Mouse (Mus musculus) kidney, adult 11 months (tissue): ENCODE data around the gene P2rx4.

Source experiments
- DNase-seq: peaks from one replicate; pipeline ENCODE4 v3.0.0; 2022

P2rx4 gene

GRCm38 (mm10) chr5:122764032-122764464 is 56.7 kb downstream of the P2rx4 start:
- no peak for DNase-seq

DNA sequence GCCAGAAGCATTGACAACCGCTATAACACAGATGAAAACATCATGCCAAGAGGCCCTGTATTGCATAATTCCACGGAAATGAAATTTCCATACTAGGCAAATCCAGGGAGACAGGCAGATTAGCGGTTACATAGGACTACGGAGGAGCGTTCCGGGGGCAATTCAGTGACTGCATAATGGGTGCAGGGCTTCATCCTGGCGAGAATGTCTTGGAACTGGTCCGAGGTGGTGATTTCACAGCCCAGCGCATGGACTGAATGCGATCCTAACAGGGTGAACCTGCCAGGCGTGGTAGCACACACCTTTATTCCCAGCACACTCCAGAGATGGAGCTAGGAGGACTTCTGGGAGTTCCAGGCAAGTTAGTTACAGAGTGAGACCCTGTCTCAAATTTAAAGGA is 59.9 kb downstream of the P2rx4 start:
- no peak for DNase-seq

GRCm38 (mm10) chr5:122769101-122769568 is 61.8 kb downstream of the P2rx4 start:
- DNase-seq, result no peak

DNA sequence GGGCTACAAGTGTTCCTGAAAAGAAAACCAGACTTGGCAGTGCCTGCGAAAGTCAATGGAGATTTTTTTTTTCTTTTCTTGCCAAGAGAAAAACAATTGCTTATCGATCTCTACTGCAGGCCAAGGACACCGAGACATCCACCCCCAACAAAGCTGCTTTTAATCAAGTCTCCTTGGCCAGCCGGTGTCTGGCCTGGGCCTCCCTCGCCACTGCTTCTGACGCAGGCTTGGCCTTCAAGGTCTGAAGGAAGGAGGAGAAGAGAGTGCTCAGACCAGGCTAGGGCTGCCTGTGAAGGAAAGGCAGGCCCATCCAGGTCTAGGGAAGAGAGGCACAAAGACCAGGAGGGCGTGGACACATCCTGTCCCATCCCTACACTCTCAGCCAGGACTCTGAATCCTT is 63.0 kb downstream of the P2rx4 start:
- DNase-seq, result no peak

DNA sequence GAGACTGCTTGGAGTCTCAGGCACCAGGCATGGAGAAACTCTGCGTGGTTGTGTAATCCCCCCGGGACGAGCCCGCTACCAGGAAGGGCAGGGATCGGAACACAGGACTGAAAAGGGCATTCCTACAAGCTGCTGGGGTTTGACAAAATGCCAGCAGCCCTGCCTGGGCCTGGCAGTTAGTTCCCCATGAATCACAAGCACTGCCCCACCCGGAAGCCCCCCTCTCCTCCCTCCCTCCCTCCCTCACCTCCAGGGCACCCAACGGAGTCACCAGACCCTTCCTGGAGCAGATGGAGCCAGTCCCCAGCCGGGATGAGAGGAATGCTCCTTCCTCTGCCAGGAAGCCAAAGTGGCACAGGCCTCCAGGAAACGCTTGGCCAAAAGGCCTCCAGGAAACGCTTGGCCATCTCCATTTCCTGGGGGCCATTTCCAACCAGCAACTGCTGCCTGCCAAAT is 63.5 kb downstream of the P2rx4 start:
- DNase-seq, result peak; percentile 83

DNA sequence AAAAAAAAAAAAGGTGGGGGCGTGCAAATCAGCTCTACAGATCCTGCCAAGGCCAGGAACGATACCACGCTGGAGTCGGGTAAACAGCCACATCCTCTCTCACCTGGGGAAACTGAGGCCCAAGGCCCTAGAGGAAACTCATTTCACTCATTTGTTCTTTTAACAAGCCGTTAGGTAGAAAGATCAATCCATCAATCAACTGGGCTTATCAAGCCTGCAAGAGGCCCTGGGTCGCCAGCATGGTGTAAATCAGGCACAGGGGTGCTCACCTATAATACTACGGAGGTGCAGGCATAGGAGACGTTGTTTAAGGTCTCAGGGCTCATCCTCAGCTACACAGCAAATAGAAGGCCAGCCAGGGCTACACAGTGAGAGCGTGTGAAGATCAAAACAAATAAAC is 64.1 kb downstream of the P2rx4 start:
- no peak for DNase-seq

DNA sequence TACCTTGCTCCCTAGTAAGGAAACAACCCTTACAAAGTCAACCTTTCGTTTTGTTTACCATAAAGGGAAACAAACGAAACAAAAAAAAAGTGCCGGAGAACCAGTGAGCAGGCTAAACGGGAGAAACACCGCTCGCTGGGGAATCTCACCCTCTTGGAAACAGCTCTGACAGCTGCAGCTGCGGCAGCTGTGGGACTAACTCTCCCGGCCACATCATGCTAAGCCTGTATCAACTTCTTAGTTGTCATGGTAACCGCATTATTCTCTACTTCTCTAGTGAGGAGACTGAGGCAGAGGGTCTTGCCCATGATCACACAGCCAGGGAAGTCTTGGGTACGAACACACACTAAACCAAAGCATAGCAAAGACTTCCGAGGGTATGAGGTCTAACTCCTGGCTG is 66.4 kb downstream of the P2rx4 start:
- DNase-seq, result no peak

DNA sequence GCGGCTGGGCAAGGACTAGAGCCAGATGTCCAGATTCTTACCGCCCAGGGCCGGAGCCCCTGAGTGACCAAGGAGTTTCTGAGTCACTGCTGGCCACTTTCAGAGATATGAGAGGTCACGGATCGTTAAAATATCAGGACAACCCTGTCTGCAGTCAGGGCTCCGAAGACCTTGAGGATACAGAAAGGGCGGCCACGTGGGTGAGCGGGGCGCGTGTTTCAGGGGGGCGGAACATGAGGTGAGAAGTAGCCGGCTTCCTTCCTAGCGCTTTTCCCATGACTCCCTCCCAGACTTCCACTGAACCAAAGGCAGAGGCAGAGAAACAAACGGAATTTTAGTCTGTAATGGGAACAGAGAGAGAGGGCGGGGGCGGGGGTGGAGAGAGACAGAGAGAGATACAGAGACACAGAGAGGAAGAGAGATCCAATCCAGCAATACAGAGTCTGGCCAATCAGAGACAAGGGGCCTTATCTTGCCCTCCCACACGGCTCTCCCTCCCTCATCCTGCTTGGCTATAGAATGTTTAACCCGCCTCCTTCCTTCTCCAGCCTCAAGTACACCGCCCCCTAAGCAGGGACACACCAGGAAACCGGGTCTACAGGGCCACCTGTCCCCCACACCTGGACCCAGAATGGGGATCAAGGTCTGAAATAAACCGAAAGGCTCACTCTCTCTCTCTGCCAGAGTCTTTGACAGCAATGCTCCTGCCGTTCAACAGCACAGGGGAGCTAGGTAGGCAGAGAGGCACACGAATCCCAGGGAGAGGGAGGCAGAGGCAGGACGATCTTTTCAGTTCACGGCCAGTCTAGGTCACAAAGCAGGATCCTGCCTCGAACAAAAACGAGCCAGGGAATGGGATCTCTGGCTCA is 67.6 kb downstream of the P2rx4 start:
- no peak for DNase-seq

DNA sequence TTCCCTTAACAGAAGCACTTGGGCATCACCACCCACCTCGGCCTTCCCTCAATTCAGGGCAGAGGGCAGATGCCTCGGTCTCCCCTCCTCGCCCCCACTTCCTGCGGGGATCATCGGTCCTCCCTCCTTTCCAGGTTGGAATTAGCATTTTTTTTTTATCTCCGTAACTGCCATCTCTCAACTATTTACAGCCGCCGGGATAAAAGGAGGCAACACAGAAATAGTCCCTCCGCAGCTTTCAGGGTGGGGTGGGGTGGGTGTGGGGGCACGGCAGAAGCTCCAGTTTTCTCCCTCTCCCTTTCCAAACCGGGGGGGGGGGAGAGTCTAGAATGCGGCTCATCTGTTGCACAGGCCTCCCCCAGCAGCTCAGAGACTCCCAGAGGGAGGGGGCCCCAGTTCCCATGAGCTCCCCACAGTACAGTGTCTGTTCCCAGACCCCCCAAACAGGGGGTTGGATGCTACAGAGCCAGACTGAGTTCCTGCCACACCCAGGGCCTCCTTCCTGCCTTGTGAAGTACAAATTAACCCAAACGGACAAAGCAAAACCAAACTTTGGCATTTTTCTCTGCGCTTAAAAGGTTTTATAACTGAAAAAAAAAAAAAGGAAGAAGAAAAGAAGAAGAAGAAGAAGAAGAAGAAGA is 68.4 kb downstream of the P2rx4 start:
- no peak for DNase-seq

DNA sequence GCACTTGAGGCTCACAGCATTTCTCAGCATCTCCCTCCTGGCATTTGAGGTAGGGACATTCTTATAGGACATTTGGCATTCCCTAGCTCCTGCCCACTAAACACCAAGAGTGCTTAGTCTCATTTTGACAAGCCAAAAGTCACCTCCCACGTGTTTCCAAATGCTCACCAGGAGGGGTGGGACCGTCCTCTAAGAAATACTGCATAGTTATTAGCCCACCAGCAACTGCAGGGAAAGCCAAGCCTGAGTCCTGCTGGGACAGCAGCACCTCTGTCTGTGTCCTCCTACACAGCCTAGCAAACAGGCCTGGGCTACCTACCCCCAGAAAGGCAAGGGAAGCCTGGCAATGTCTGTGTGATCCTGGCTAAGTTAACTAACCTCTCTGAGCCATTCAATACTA is 70.0 kb downstream of the P2rx4 start:
- no peak for DNase-seq

DNA sequence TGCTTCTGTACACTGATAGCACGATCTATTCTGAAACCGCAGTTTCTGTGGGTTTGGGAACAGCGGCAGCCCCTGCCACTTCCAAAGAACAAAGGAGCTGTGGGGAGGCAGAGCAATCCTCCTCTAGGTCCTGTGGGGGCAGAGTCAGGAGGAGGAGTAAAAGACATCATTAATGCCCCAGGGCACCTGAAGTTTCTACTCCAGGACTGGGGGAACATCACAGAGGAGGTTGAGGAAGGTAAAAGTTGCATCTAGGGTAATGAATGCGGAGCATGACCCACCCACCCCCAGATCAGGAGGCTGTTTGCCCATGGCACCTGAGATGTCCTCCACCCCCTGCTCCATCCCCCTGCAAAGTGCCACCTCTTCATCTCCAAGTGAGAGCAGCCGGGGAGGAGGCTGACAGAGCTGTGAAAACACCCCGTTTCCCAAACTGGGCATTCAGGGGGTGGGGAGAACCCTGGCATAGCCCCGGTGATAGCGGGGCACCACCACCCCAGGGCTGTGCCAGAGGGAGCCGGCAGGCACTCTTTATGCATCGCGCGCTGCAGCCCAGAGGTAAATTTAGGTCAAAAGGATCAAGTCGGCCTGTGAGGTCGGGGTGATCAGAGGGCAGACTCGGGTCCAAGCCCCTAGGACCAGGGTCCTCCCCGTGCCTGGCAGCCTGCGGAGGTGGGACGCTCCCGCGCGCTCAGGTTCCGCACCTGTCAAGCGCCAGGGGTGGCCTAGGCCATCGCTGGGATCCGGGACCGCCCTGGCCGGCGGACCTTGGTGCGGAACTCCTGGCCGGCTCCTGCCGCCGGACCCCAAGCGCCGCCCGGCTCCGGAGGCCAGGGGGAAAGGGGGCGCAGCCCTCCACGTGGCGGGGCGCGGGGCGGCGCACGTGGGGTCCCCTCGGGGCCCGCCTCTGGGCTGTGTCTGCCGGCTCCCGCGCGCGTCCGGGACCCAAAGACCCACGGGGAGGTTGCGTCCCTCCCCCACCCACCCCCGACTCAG is 71.2 kb downstream of the P2rx4 start:
- no peak for DNase-seq
